Mouse (Mus musculus) embryonic facial prominence, embryonic 15.5 days (tissue): ENCODE measurements around the gene Serpina1f. TPM values are rescaled to one million over a fixed set of nuclear protein-coding genes. Genes with fewer than 3 reads are reported as not detected.

Experiments used
- polyA plus RNA-seq: library from polyadenylated mRNA; unstranded; fragments of >200 nt; fragmentation: Nextera tagmentation; extraction: Ambion mirVana; gene quantifications from 2 replicates; pipeline ENCODE4 v1.2.1, GENCODE M21; 2015

The Serpina1f gene
- polyA plus RNA-seq, 1 experiment from 2014 or later = not detected

Other genes with a start within 250 kb of the Serpina1f start
- gene Ifi27l2b, start 238.3 kb downstream of the Serpina1f start, polyA plus RNA-seq = 0.15 TPM in 1 of 2 replicates, not detected in the other
- gene Ppp4r4, start 163.2 kb downstream of the Serpina1f start, polyA plus RNA-seq = 1.4 and 2.5 TPM in 2 replicates
- 0.07 and 0.20 TPM in 2 replicates for gene Serpina10, start 64.1 kb downstream of the Serpina1f start, polyA plus RNA-seq
- 0.23 TPM in 1 of 2 replicates, not detected in the other for gene Serpina6, start 38.3 kb downstream of the Serpina1f start, polyA plus RNA-seq
- not detected in 2 replicates for gene Serpina16, start 19.4 kb downstream of the Serpina1f start, polyA plus RNA-seq
- gene Serpina1d, start 78.1 kb upstream of the Serpina1f start, polyA plus RNA-seq = not detected in 2 replicates
- gene Serpina1b, start 134.8 kb upstream of the Serpina1f start, polyA plus RNA-seq = 0.19 TPM in 1 of 2 replicates, not detected in the other
- 0.14 TPM in 1 of 2 replicates, not detected in the other for gene Serpina1a, start 168.0 kb upstream of the Serpina1f start, polyA plus RNA-seq
- not detected in 2 replicates for gene Serpina1c, start 209.4 kb upstream of the Serpina1f start, polyA plus RNA-seq